Mouse (Mus musculus): ENCODE results near the gene Gipr. TPM values are rescaled to one million over a fixed set of nuclear protein-coding genes. Genes with fewer than 3 reads are reported as not detected.

The Gipr gene
- total and polyA plus RNA-seq, 3 experiments = 0.41 to 1.6 (median 0.58) TPM

Small RNAs within 50 kb of the gene (microRNA-seq; reads per million reads assigned to microRNA genes)
- 609 to 772 reads per million in 2 experiments for gene Mir330

Other genes starting within 250 kb of the Gipr start
- gene Nova2, start 240.2 kb downstream of the Gipr start, total RNA-seq (2021) = 1 to 10 TPM; 3.5 to 4.6 TPM
- gene Nova2, start 240.2 kb downstream of the Gipr start, polyA plus RNA-seq (2012; rRNA removed) = 1.7 and 1.9 TPM in 2 replicates
- gene Nanos2, start 178.7 kb downstream of the Gipr start, total RNA-seq (2021) = not detected
- gene Nanos2, start 178.7 kb downstream of the Gipr start, polyA plus RNA-seq (2012; rRNA removed) = not detected in 2 replicates
- gene Mypop, start 174.9 kb downstream of the Gipr start, total RNA-seq (2021) = 10 to 100 TPM in 1 of 2 experiments, 1 to 10 TPM in 1; 8.9 to 16.8 TPM
- gene Mypop, start 174.9 kb downstream of the Gipr start, polyA plus RNA-seq (2012; rRNA removed) = 36.5 and 39.8 TPM in 2 replicates
- 10 to 100 TPM; 36.8 to 44.3 TPM for gene Irf2bp1, start 162.1 kb downstream of the Gipr start, total RNA-seq (2021)
- 74.8 and 78.3 TPM in 2 replicates for gene Irf2bp1, start 162.1 kb downstream of the Gipr start, polyA plus RNA-seq (2012; rRNA removed)
- not detected for gene Foxa3, start 142.6 kb downstream of the Gipr start, total RNA-seq (2021)
- 0.08 and 0.24 TPM in 2 replicates for gene Foxa3, start 142.6 kb downstream of the Gipr start, polyA plus RNA-seq (2012; rRNA removed)
- gene Sympk, start 141.8 kb downstream of the Gipr start, total RNA-seq (2021) = 100 to 1,000 TPM in 1 of 2 experiments, 10 to 100 TPM in 1; 94.4 to 103 TPM
- gene Sympk, start 141.8 kb downstream of the Gipr start, polyA plus RNA-seq (2012; rRNA removed) = 123 and 159 TPM in 2 replicates
- not detected for gene Rsph6a, start 111.4 kb downstream of the Gipr start, total RNA-seq (2021)
- gene Rsph6a, start 111.4 kb downstream of the Gipr start, polyA plus RNA-seq (2012; rRNA removed) = not detected in 2 replicates
- gene Dmwd, start 89.9 kb downstream of the Gipr start, total RNA-seq (2021) = 10 to 100 TPM; 44.2 to 58.5 TPM
- gene Dmwd, start 89.9 kb downstream of the Gipr start, polyA plus RNA-seq (2012; rRNA removed) = 144 and 152 TPM in 2 replicates
- gene Dmpk, start 82.3 kb downstream of the Gipr start, total RNA-seq (2021) = 100 to 1,000 TPM; 130 to 142 TPM
- 743 and 836 TPM in 2 replicates for gene Dmpk, start 82.3 kb downstream of the Gipr start, polyA plus RNA-seq (2012; rRNA removed)
- 10 to 100 TPM; 12.6 to 16.1 TPM for gene Six5, start 71.5 kb downstream of the Gipr start, total RNA-seq (2021)
- gene Six5, start 71.5 kb downstream of the Gipr start, polyA plus RNA-seq (2012; rRNA removed) = 77.3 and 86.0 TPM in 2 replicates
- not detected for gene Gm4969, start 47.8 kb downstream of the Gipr start, total RNA-seq (2021)
- gene Gm4969, start 47.8 kb downstream of the Gipr start, polyA plus RNA-seq (2012; rRNA removed) = 0.04 TPM in 1 of 2 replicates, not detected in the other
- 10 to 100 TPM; 11.9 to 12.8 TPM for gene Fbxo46, start 46.3 kb downstream of the Gipr start, total RNA-seq (2021)
- gene Fbxo46, start 46.3 kb downstream of the Gipr start, polyA plus RNA-seq (2012; rRNA removed) = 12.8 and 13.5 TPM in 2 replicates
- gene Qpctl, start 16.8 kb downstream of the Gipr start, total RNA-seq (2021) = 10 to 100 TPM; 14.0 to 21.2 TPM
- gene Qpctl, start 16.8 kb downstream of the Gipr start, polyA plus RNA-seq (2012; rRNA removed) = 24.6 and 26.3 TPM in 2 replicates
- 10 to 100 TPM; 78.3 to 93.6 TPM for gene Snrpd2, start 16.4 kb downstream of the Gipr start, total RNA-seq (2021)
- 5.3 and 7.9 TPM in 2 replicates for gene Snrpd2, start 16.4 kb downstream of the Gipr start, polyA plus RNA-seq (2012; rRNA removed)
- gene Eml2, start 10.3 kb upstream of the Gipr start, total RNA-seq (2021) = 10 to 100 TPM; 34.7 to 69.4 TPM
- gene Eml2, start 10.3 kb upstream of the Gipr start, polyA plus RNA-seq (2012; rRNA removed) = 58.2 and 59.7 TPM in 2 replicates
- gene Gpr4, start 46.4 kb upstream of the Gipr start, total RNA-seq (2021) = 10 to 100 TPM in 1 of 2 experiments, 1 to 10 TPM in 1; 6.4 to 11.8 TPM
- gene Gpr4, start 46.4 kb upstream of the Gipr start, polyA plus RNA-seq (2012; rRNA removed) = 20.4 and 23.8 TPM in 2 replicates
- gene Opa3, start 62.2 kb upstream of the Gipr start, total RNA-seq (2021) = 10 to 100 TPM; 31.2 to 43.5 TPM
- 30.2 and 32.3 TPM in 2 replicates for gene Opa3, start 62.2 kb upstream of the Gipr start, polyA plus RNA-seq (2012; rRNA removed)
- 10 to 100 TPM; 45.8 to 55.8 TPM for gene Vasp, start 105.7 kb upstream of the Gipr start, total RNA-seq (2021)
- gene Vasp, start 105.7 kb upstream of the Gipr start, polyA plus RNA-seq (2012; rRNA removed) = 136 and 143 TPM in 2 replicates
- gene Ppm1n, start 113.9 kb upstream of the Gipr start, total RNA-seq (2021) = not detected
- gene Ppm1n, start 113.9 kb upstream of the Gipr start, polyA plus RNA-seq (2012; rRNA removed) = 0.09 and 0.68 TPM in 2 replicates
- 1 to 10 TPM; 4.2 to 7.4 TPM for gene Rtn2, start 116.5 kb upstream of the Gipr start, total RNA-seq (2021)
- gene Rtn2, start 116.5 kb upstream of the Gipr start, polyA plus RNA-seq (2012; rRNA removed) = 14.6 and 19.4 TPM in 2 replicates
- gene Fosb, start 143.9 kb upstream of the Gipr start, total RNA-seq (2021) = 10 to 100 TPM in 1 of 2 experiments, 1 to 10 TPM in 1; 5.8 to 34.5 TPM
- 2.6 and 3.2 TPM in 2 replicates for gene Fosb, start 143.9 kb upstream of the Gipr start, polyA plus RNA-seq (2012; rRNA removed)
- 10 to 100 TPM; 36.5 to 40.8 TPM for gene Ercc1, start 178.7 kb upstream of the Gipr start, total RNA-seq (2021)
- gene Ercc1, start 178.7 kb upstream of the Gipr start, polyA plus RNA-seq (2012; rRNA removed) = 36.3 and 37.8 TPM in 2 replicates
- gene Cd3eap, start 193.4 kb upstream of the Gipr start, total RNA-seq (2021) = 10 to 100 TPM; 13.2 to 13.3 TPM
- gene Cd3eap, start 193.4 kb upstream of the Gipr start, polyA plus RNA-seq (2012; rRNA removed) = 12.3 and 21.5 TPM in 2 replicates
- gene Ppp1r13l, start 193.6 kb upstream of the Gipr start, total RNA-seq (2021) = 1 to 10 TPM; 6.5 to 8.3 TPM
- 16.9 and 20.2 TPM in 2 replicates for gene Ppp1r13l, start 193.6 kb upstream of the Gipr start, polyA plus RNA-seq (2012; rRNA removed)
- 10 to 100 TPM; 21.7 to 25.5 TPM for gene Ercc2, start 215.9 kb upstream of the Gipr start, total RNA-seq (2021)
- 92.3 and 94.7 TPM in 2 replicates for gene Ercc2, start 215.9 kb upstream of the Gipr start, polyA plus RNA-seq (2012; rRNA removed)
- gene Klc3, start 238.0 kb upstream of the Gipr start, total RNA-seq (2021) = 1 to 10 TPM in 1 of 2 experiments, under 1 TPM in 1; 0.98 to 5.2 TPM
- 1.3 and 3.7 TPM in 2 replicates for gene Klc3, start 238.0 kb upstream of the Gipr start, polyA plus RNA-seq (2012; rRNA removed)
- not detected for gene Ckm, start 238.6 kb upstream of the Gipr start, total RNA-seq (2021)
- gene Ckm, start 238.6 kb upstream of the Gipr start, polyA plus RNA-seq (2012; rRNA removed) = 0.84 and 1.0 TPM in 2 replicates